Mouse (Mus musculus) retina, adult 2 months (tissue): ENCODE measurements around the gene Ttc28.

Experiments
- DNase-seq: peaks from one replicate; pipeline ENCODE4 v3.0.0-alpha.2; 2012; ENCODE audit warnings: low read depth, low spot score

The Ttc28 gene

DNA sequence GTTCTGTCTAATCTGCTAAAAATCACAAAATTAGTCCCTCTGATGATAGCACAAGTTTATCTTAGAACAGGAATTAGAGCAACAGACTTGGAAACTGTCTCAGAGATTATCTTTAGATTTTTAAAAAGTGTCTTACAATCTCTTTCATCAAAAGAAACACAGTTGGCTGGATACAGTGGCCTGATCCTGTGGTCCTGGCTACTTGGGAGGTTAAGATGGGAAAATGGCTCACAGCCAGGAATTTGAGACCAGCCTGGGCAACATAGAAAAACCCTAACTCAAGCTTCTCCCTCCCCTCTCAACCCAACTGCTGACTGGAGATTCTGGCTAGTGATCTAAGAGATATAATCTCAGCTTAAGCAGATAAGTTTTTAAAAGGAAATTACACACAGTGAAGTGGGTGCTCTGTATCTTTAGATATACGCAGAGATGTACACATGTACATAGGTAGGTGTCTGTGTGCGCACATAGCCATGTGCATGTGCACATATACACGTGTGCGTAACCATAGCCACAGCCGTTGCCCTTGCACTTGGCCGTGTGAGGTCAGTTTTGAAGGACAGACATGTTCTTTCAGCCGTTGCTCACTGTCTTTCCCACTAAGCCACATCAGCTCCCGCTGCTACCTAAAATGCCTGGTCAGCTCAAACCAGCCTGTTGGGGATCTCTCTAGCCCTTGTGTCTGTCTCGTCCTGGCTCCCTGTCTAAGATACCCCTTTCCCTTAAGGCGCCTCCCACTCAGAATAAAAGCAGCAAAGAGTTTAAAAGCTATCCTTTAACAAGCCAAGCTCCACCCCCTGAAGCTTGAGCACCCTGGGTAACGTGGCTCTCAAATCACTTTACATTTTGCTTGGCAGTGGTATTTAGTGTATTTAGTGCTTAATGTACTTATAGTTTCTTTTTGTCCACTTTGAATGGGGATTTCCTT is 217.9 kb downstream of the Ttc28 start:
- DNase-seq, result no peak

DNA sequence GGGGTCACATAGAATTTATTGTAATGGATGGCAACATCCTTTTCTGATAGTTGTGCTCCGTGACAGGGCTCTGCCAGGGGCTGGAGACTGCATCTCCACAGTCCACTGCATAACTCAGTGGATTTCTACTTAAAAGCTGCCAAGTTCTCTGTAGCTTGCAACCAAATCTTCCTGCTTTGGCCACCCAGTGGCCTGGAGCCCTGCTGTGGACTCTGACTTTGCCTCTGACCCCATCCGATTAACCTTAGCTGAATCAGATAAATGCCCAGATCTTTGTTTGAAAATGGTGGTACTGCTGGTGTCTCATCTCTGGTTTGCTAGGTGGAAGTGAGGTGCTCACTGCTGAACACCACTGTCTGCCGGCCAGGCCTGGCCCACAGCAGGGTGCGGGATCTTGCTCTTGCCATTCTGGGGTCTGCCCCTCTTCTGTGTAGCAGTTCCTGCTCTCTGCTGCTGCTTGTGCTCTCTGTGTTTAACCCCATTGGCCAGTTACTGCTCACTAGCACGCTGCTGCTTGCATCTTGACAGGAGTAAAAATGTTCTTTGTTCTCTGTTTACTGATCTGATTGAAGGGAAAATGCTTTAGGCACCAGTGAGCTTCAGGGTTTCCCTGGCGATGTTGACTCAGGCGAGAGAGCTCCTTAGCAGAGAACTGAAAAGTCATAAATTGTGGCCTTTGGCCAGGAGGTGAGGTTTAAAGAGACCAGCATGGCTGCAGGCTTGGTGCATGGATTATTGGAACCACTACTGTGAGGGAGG is 219.1 kb downstream of the Ttc28 start:
- no peak for DNase-seq

- DNase-seq, result no peak
These were observed 221.0 kb downstream of the Ttc28 start for GRCm38 (mm10) chr5:111100585-111100984.

- no peak for DNase-seq
These were observed 221.9 kb downstream of the Ttc28 start for GRCm38 (mm10) chr5:111101383-111101932.

GRCm38 (mm10) chr5:111104801-111105200 is 225.2 kb downstream of the Ttc28 start:
- DNase-seq, result no peak

DNA sequence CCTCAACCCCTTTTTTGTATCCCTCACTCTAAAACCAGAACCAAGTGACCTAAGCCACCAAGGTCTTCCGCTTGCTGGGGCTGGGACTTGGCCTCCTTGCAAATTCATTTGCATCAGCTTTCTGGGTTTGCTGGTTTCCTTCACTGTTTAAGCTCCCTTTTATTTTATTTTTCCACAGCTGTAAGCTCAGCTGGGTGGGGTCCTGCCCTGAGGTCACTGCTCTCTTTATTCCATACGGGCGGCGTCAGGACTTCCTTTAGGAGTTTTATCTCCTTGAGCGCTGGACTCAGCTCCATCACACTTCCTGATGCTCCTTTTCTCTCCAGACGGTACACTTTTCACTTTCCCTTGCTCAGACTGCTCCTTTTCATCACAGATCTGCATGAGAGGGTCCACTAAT is 231.8 kb downstream of the Ttc28 start:
- DNase-seq, result no peak

DNA sequence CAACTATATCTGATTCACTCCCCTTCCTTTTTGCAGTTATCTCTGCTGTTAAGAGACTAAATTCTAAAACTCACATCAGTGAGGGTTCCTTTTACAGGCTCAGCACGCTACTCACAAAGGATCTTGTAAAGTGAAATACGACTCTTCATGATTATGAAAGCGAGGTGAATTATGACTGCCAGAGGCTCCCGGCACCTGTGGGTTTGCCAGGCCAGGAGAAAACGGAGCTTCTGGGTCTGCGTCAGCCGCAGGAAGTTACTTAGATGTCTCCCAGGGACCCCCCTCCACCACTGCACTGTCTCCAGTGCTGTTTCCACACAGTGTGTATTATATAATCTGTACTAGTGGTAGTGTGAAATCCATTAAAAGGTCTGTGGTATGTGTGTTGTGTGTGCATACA is 233.6 kb downstream of the Ttc28 start:
- no peak for DNase-seq

- DNase-seq, result no peak
These were observed 234.2 kb downstream of the Ttc28 start for GRCm38 (mm10) chr5:111113694-111114375.

GRCm38 (mm10) chr5:111114597-111114996 is 235.0 kb downstream of the Ttc28 start:
- no peak for DNase-seq

DNA sequence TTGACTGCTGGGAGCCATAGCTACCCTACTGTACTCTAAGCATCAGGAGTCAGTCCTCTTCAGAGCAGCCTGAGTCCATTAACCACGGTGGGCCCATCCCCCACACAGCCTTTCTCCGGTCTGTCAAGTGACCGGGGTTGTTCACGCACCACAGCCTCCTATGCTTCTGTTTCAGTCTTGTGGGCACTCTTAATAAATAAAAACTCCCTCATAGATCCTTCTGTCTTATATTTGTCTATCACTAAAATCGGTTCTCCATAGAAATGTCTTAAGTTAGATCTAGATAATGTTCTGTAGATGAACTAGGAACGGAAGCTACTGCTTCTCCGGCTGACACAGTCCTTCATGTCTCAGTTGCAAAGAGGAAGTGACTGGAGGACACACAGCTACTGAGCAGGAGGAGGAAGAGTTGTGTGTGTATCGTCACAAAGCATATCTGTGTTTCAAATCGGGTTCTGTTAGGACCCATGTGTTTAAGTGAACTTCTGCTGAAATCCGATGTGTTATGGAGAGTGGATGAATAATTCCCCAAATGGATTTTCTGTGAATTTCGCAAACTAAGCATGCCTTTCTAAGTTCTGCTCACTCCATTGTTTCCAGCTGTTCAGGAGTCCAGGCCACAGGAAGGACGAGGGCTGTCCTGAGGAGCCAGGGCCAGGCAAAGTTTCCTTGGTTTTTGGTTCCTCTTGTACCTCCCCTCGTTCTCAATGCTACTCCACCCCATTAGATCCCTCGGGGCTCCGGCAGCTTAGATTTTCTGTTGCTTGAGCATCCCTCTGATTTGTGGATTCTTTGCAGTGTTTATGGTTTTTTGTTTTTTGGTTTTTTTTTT is 236.1 kb downstream of the Ttc28 start:
- no peak for DNase-seq

- DNase-seq, result no peak
These were observed 240.2 kb downstream of the Ttc28 start for GRCm38 (mm10) chr5:111119805-111120204.

GRCm38 (mm10) chr5:111120298-111120697 is 240.7 kb downstream of the Ttc28 start:
- no peak for DNase-seq

DNA sequence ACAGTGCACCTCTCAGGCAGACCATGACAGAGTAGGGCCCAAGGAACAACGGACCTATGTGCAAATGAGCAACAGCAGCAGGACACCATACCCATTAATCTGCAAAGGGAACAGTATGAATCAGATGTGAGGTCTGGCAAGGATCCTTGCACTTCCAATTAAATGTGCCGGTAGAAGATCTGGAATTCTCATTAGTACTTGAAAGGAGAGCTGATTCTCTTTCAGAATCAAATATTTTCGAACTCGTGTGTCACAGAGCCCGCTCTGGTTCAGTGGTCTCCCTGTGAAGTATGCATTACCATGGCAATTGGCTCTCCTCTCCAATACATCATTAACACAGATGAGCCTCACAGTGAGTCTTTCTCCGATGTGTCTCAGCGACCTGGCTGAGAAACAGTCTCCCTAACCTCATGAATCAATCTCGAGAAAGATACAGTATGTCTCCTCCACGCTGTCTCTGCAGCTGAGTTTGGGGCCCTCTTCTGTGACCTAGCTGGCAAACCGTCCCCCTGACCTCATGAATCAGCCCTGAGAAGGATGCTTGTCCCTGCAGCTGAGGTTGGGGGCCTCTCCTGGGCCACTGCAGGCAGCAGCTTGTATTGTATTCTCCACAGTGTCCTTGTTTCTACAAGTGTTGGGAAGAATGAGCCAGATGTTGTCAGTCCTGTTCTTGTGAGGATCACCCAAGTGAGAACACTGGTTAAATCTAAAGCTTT is 241.3 kb downstream of the Ttc28 start:
- no peak for DNase-seq

DNA sequence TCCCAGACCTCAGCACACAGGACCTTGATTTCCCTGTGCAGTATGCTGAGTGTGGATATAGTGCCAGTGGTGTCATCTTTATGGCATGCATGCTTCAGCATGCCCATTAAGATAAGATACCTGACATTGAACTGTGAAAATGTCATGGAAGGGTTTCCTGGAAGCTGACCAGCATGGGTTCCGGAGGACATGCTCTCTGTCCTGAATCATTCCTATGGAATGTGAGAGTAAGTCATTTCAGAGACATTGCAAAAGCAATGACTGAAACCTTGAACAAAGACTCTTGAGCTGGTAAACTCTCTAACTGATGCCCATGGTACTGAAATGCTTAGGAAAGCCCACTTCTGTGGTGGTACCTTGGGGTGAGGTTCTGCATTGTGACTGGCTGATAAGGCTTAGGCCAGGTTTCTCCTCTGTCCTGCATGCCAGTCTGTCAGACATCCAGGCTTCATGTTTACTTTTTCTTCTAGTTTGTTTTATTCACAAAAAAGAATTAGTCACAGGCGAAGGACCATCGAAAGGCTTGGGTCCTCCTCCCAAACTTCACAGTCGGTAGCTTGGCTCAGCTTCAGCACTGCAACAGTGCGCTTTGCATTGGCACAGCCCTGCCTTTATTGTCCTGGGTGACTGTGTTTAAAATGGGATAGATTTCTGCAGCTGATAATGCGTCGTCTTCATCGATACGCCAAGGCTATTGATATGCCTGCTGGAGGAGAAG is 242.9 kb downstream of the Ttc28 start:
- DNase-seq, result no peak

GRCm38 (mm10) chr5:111123050-111123746 is 243.6 kb downstream of the Ttc28 start:
- no peak for DNase-seq

- no peak for DNase-seq
These were observed 245.1 kb downstream of the Ttc28 start for GRCm38 (mm10) chr5:111124620-111125200.

DNA sequence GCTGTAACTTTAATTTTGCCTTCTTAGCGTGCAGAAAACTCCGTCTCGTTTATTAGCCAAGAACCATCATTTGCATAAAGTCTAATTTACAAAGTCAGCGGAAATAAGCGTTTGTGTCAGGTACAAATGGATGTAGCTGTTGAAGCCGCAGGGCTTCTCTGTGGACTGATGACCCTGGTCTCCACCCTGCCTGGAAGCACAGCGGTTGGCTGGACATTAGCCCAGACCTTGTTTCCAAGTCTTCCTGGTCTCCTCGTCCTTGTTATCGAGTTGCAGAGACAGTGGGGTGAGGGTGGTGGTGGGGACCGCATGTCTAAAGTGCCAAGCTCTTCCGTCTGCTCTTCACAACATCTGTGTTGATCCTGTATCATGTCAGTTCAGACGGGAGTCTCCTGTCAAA is 246.1 kb downstream of the Ttc28 start:
- no peak for DNase-seq

DNA sequence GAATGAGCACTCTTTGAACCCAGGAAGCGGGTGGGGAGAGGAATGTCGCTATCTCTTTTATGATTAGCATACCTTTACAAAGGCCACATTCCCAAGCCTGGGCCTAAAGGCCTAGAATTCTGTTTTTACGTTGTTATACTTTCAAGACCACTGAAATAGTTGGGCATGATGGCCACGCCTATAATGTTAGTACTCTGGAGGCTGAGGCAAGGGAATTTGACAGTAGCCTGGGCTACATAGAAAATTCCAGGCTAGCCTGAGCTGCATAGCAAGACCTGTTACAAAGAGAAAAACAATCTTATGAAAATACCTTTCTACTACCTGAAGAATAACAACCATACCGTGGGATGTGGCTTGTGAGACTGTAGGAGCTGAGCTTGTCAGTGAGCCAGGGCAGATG is 248.2 kb downstream of the Ttc28 start:
- no peak for DNase-seq

GRCm38 (mm10) chr5:111130121-111130520 is 250.5 kb downstream of the Ttc28 start:
- no peak for DNase-seq
